Mouse (Mus musculus) kidney, adult 2 months (tissue): ENCODE results near the gene Pxt1.

Experiments used
- CTCF ChIP-seq: fragments of 200-500 bp; conservative IDR thresholded peaks from 2 replicates; pipeline ENCODE4 v1.5.1; 2011; ENCODE audit warnings: low read depth, mild to moderate bottlenecking, control low read depth, low read length, moderate library complexity, mixed read lengths; ENCODE audit not compliant: insufficient read depth, insufficient read length
- POLR2A ChIP-seq: fragments of 200-500 bp; IDR thresholded peaks from one replicate; pipeline ENCODE4 v1.6.1; 2011; ENCODE audit warnings: low read depth, low read length, control low read depth

GRCm38 (mm10) chr17:28984724-28985420 lies 41.2 kb upstream of the Pxt1 start:
- TF ChIP-seq CTCF (no peak), POLR2A (no peak)
